Comparison of ENCODE assay signal across 9 mouse cellular contexts in genomic region chr7:141227796-141228195, GRCm38 (mm10). TPM values are rescaled to one million over a fixed set of nuclear protein-coding genes. Genes with fewer than 3 reads are reported as not detected.
DNase-seq lines count a peak whose midpoint lies in the region; ATAC-seq and TF ChIP-seq lines count a peak whose summit lies in the region.
"Had no signal": no experiment of that assay in that cellular context is flagged by ENCODE, and none has a peak within 500 bp of the region (broad histone marks: within the 10 kb centered on the region; RNA-seq: fewer than 3 reads in every experiment).

No protein-coding gene starts in this region.

- ATAC-seq in heart, embryonic 15.5 days (replicated peaks; ENCODE audit: insufficient number of reproducible peaks, insufficient read depth, low FRiP score, low read depth), result no peak
- no peak for ATAC-seq in embryonic facial prominence, embryonic 12.5 days (ENCODE audit: insufficient number of reproducible peaks, insufficient read depth, low FRiP score, low TSS enrichment)
- ATAC-seq in hindbrain, embryonic 16.5 days, result peak; percentile 18; the same call in 1 of the 2 replicates
- ATAC-seq in midbrain, embryonic 13.5 days, result no peak

- TF ChIP-seq POLR2A in thymus, adult 2 months (IDR thresholded peaks at IDR 0.05; ENCODE audit: control insufficient read depth, extremely low read depth, insufficient read depth, low read length, poor library complexity), result no peak

- DNase-seq in heart, postnatal 4 days, result no peak
- no peak for DNase-seq in right cerebral cortex, adult 2 months (ENCODE audit: low spot score in 2 of 2)
- DNase-seq in MN1 (ENCODE audit: low spot score), result no peak
- DNase-seq in thymus, adult 2 months, result no peak

- peaks cover 18% of the 10 kb centered on the region for H3K36me3 ChIP-seq in heart, embryonic 15.5 days
- H3K36me3 ChIP-seq in embryonic facial prominence, embryonic 12.5 days, result peaks cover 21% of the 10 kb centered on the region
- peaks cover 8% of the 10 kb centered on the region for H3K36me3 ChIP-seq in hindbrain, embryonic 16.5 days (ENCODE audit: control insufficient read depth, insufficient read depth, low read length)
- peaks cover 23% of the 10 kb centered on the region for H3K36me3 ChIP-seq in midbrain, embryonic 13.5 days
- peaks cover 13% of the 10 kb centered on the region for H3K36me3 ChIP-seq in thymus, adult 2 months (ENCODE audit: control insufficient read depth, insufficient read depth, low read length)

- whole genome bisulfite sequencing in heart, embryonic 15.5 days, result 82% methylated on average over 4 of the region's 4 CpGs
- WGBS in embryonic facial prominence, embryonic 12.5 days, result 75% methylated on average over 4 of the region's 4 CpGs
- 79% methylated on average over 4 of the region's 4 CpGs for WGBS in hindbrain, embryonic 16.5 days
- WGBS in midbrain, embryonic 13.5 days, result 76% methylated on average over 4 of the region's 4 CpGs
- WGBS in thymus, adult 2 months, result 94% methylated on average over 4 of the region's 4 CpGs

- H3K4me1 ChIP-seq in heart, embryonic 15.5 days (replicated peaks), result peaks cover 25% of the 10 kb centered on the region
- peaks cover 13% of the 10 kb centered on the region for H3K4me1 ChIP-seq in embryonic facial prominence, embryonic 12.5 days
- peaks cover 19% of the 10 kb centered on the region for H3K4me1 ChIP-seq in hindbrain, embryonic 16.5 days (ENCODE audit: control insufficient read depth, insufficient read depth, low read depth, low read length)
- H3K4me1 ChIP-seq in midbrain, embryonic 13.5 days (replicated peaks), result peaks cover 25% of the 10 kb centered on the region
- peaks cover 17% of the 10 kb centered on the region for H3K4me1 ChIP-seq in thymus, adult 2 months (replicated peaks; ENCODE audit: control insufficient read depth, insufficient read depth, low read length)

- H3K27me3 ChIP-seq in heart, embryonic 15.5 days, result no peaks in the 10 kb centered on the region
- H3K27me3 ChIP-seq in embryonic facial prominence, embryonic 12.5 days, result no peaks in the 10 kb centered on the region
- H3K27me3 ChIP-seq in hindbrain, embryonic 16.5 days (replicated peaks; ENCODE audit: control insufficient read depth, insufficient read depth, low read length), result no peaks in the 10 kb centered on the region
- H3K27me3 ChIP-seq in midbrain, embryonic 13.5 days, result no peaks in the 10 kb centered on the region
- H3K27me3 ChIP-seq in thymus, adult 2 months (ENCODE audit: control insufficient read depth, insufficient read depth, low read length), result no peaks in the 10 kb centered on the region

- TF ChIP-seq CTCF in thymus, adult 2 months (IDR thresholded peaks at IDR 0.05; ENCODE audit: borderline replicate concordance, control insufficient read depth, extremely low read depth, insufficient read depth, low read length, poor library complexity), result no peak

- H3K27ac ChIP-seq in heart, embryonic 15.5 days, result 0 out of 2 replicates have a peak overlapping the region, but pooled peaks have one; percentile 3
- H3K27ac ChIP-seq in embryonic facial prominence, embryonic 12.5 days, result no peak overlapping the region
- H3K27ac ChIP-seq in hindbrain, embryonic 16.5 days (ENCODE audit: low read depth, low read length), result no peak overlapping the region
- peak overlapping the region; percentile 89; the same call in 1 of the 2 replicates for H3K27ac ChIP-seq in midbrain, embryonic 13.5 days
- H3K27ac ChIP-seq in thymus, adult 2 months (ENCODE audit: control insufficient read depth, insufficient read depth, low read length), result no peak overlapping the region

- peak overlapping the region; percentile 92; the same call in 1 of the 2 replicates for H3K4me3 ChIP-seq in heart, embryonic 15.5 days
- H3K4me3 ChIP-seq in embryonic facial prominence, embryonic 12.5 days, result peak overlapping the region; percentile 99; the same call in 1 of the 2 replicates
- no peak overlapping the region for H3K4me3 ChIP-seq in hindbrain, embryonic 16.5 days (ENCODE audit: low read length)
- H3K4me3 ChIP-seq in midbrain, embryonic 13.5 days (replicated peaks), result peak overlapping the region; percentile 99; the same call in 1 of the 2 replicates
- H3K4me3 ChIP-seq in thymus, adult 2 months (ENCODE audit: control insufficient read depth, insufficient read depth, low read length), result no peak overlapping the region

- H3K9me3 ChIP-seq in heart, embryonic 15.5 days (replicated peaks), result no peaks in the 10 kb centered on the region
- no peaks in the 10 kb centered on the region for H3K9me3 ChIP-seq in embryonic facial prominence, embryonic 12.5 days
- no peaks in the 10 kb centered on the region for H3K9me3 ChIP-seq in hindbrain, embryonic 16.5 days (ENCODE audit: control insufficient read depth, low read length)
- H3K9me3 ChIP-seq in midbrain, embryonic 13.5 days, result 0 out of 2 replicates have a peak, but pooled peaks cover 2% of the 10 kb centered on the region

- H3K9ac ChIP-seq in heart, embryonic 15.5 days, result peak overlapping the region; percentile 91; the same call in 1 of the 2 replicates
- 0 out of 2 replicates have a peak overlapping the region, but pooled peaks have one; percentile 99 for H3K9ac ChIP-seq in embryonic facial prominence, embryonic 12.5 days
- H3K9ac ChIP-seq in hindbrain, embryonic 16.5 days (ENCODE audit: low read depth, low read length), result peak overlapping the region; percentile 95; the same call in 1 of the 2 replicates
- H3K9ac ChIP-seq in midbrain, embryonic 13.5 days (replicated peaks), result no peak overlapping the region

- peak overlapping the region; percentile 85 for H3K4me2 ChIP-seq in heart, embryonic 15.5 days
- H3K4me2 ChIP-seq in embryonic facial prominence, embryonic 12.5 days (replicated peaks), result peak overlapping the region; percentile 96
- H3K4me2 ChIP-seq in hindbrain, embryonic 16.5 days (ENCODE audit: low read length), result peak overlapping the region; percentile 37
- H3K4me2 ChIP-seq in midbrain, embryonic 13.5 days (replicated peaks), result peak overlapping the region; percentile 71

RNA-seq across cellular contexts. Expression of gene Phrf1, which starts 0.8 kb away (rescaled TPM):
- polyA plus RNA-seq in heart, embryonic 15.5 days (2015; fragmentation: Nextera tagmentation; extraction: Ambion mirVana), result 36.7 and 44.9 TPM in 2 replicates
- total RNA-seq in heart, postnatal 4 days (2021), result 10 to 100 TPM; 44.3 to 52.2 TPM
- 87.1 and 99.9 TPM in 2 replicates for polyA plus RNA-seq in embryonic facial prominence, embryonic 12.5 days (2016; fragmentation: Nextera tagmentation; extraction: Ambion mirVana)
- 57.1 and 67.4 TPM in 2 replicates for polyA plus RNA-seq in hindbrain, embryonic 16.5 days (2015; fragmentation: Nextera tagmentation; extraction: Ambion mirVana)
- 86.9 and 95.0 TPM in 2 replicates for polyA plus RNA-seq in midbrain, embryonic 13.5 days (2015; fragmentation: Nextera tagmentation; extraction: Ambion mirVana)
- 64.1 and 80.2 TPM in 2 replicates for polyA plus RNA-seq in thymus, adult 2 months (2012; rRNA removed)

RNA-seq across cellular contexts. Expression of gene Rassf7, which starts 12.1 kb away (rescaled TPM):
- 11.4 and 18.4 TPM in 2 replicates for polyA plus RNA-seq in heart, embryonic 15.5 days (2015; fragmentation: Nextera tagmentation; extraction: Ambion mirVana)
- 1 to 10 TPM; 4.1 to 6.1 TPM for total RNA-seq in heart, postnatal 4 days (2021)
- polyA plus RNA-seq in embryonic facial prominence, embryonic 12.5 days (2016; fragmentation: Nextera tagmentation; extraction: Ambion mirVana), result 38.6 and 42.3 TPM in 2 replicates
- polyA plus RNA-seq in hindbrain, embryonic 16.5 days (2015; fragmentation: Nextera tagmentation; extraction: Ambion mirVana), result 22.8 and 25.9 TPM in 2 replicates
- 30.9 and 34.2 TPM in 2 replicates for polyA plus RNA-seq in midbrain, embryonic 13.5 days (2015; fragmentation: Nextera tagmentation; extraction: Ambion mirVana)
- 29.8 TPM in 2 replicates for polyA plus RNA-seq in thymus, adult 2 months (2012; rRNA removed)

RNA-seq across cellular contexts. Expression of gene Lmntd2, which starts 13.9 kb away (rescaled TPM):
- polyA plus RNA-seq in heart, embryonic 15.5 days (2015; fragmentation: Nextera tagmentation; extraction: Ambion mirVana), result 0.23 and 0.58 TPM in 2 replicates
- total RNA-seq in heart, postnatal 4 days (2021), result not detected
- 3.9 TPM in 2 replicates for polyA plus RNA-seq in embryonic facial prominence, embryonic 12.5 days (2016; fragmentation: Nextera tagmentation; extraction: Ambion mirVana)
- 0.35 and 0.89 TPM in 2 replicates for polyA plus RNA-seq in hindbrain, embryonic 16.5 days (2015; fragmentation: Nextera tagmentation; extraction: Ambion mirVana)
- polyA plus RNA-seq in midbrain, embryonic 13.5 days (2015; fragmentation: Nextera tagmentation; extraction: Ambion mirVana), result 1.8 and 2.1 TPM in 2 replicates
- 4.6 and 5.5 TPM in 2 replicates for polyA plus RNA-seq in thymus, adult 2 months (2012; rRNA removed)
- total RNA-seq: hematopoietic stem cell, adult 5-6 weeks had no signal

RNA-seq across cellular contexts. Expression of gene Lrrc56, which starts 33.8 kb away (rescaled TPM):
- polyA plus RNA-seq in heart, embryonic 15.5 days (2015; fragmentation: Nextera tagmentation; extraction: Ambion mirVana), result 2.7 and 4.0 TPM in 2 replicates
- total RNA-seq in heart, postnatal 4 days (2021), result 1 to 10 TPM; 4.3 to 4.5 TPM
- 12.1 and 13.4 TPM in 2 replicates for polyA plus RNA-seq in embryonic facial prominence, embryonic 12.5 days (2016; fragmentation: Nextera tagmentation; extraction: Ambion mirVana)
- 10.1 and 10.4 TPM in 2 replicates for polyA plus RNA-seq in hindbrain, embryonic 16.5 days (2015; fragmentation: Nextera tagmentation; extraction: Ambion mirVana)
- polyA plus RNA-seq in midbrain, embryonic 13.5 days (2015; fragmentation: Nextera tagmentation; extraction: Ambion mirVana), result 13.9 and 15.6 TPM in 2 replicates
- polyA plus RNA-seq in thymus, adult 2 months (2012; rRNA removed), result 7.1 and 7.4 TPM in 2 replicates

RNA-seq across cellular contexts. Expression of gene Hras, which starts 34.0 kb away (rescaled TPM):
- polyA plus RNA-seq in heart, embryonic 15.5 days (2015; fragmentation: Nextera tagmentation; extraction: Ambion mirVana), result 74.4 and 92.5 TPM in 2 replicates
- total RNA-seq in heart, postnatal 4 days (2021), result 100 to 1,000 TPM; 105 to 119 TPM
- 91.0 and 111 TPM in 2 replicates for polyA plus RNA-seq in embryonic facial prominence, embryonic 12.5 days (2016; fragmentation: Nextera tagmentation; extraction: Ambion mirVana)
- 93.2 and 132 TPM in 2 replicates for polyA plus RNA-seq in hindbrain, embryonic 16.5 days (2015; fragmentation: Nextera tagmentation; extraction: Ambion mirVana)
- 86.4 and 114 TPM in 2 replicates for polyA plus RNA-seq in midbrain, embryonic 13.5 days (2015; fragmentation: Nextera tagmentation; extraction: Ambion mirVana)
- 65.6 and 77.9 TPM in 2 replicates for polyA plus RNA-seq in thymus, adult 2 months (2012; rRNA removed)

Comparison
In these comparisons a context has a peak if more than half of its experiments do, and no peak if none do; other contexts are left out.
1. H3K27ac ChIP-seq: peak in heart, embryonic 15.5 days (single experiment) and midbrain, embryonic 13.5 days (single experiment); none in embryonic facial prominence, embryonic 12.5 days (single experiment), hindbrain, embryonic 16.5 days (single experiment) and thymus, adult 2 months (single experiment).
2. H3K4me2 ChIP-seq: peak in every context shown above with its lines; median percentile 96 in embryonic facial prominence, embryonic 12.5 days; 85 in heart, embryonic 15.5 days; 71 in midbrain, embryonic 13.5 days; 37 in hindbrain, embryonic 16.5 days.
3. H3K4me3 ChIP-seq: peak in heart, embryonic 15.5 days (single experiment), embryonic facial prominence, embryonic 12.5 days (single experiment) and midbrain, embryonic 13.5 days (single experiment); none in hindbrain, embryonic 16.5 days (single experiment) and thymus, adult 2 months (single experiment).